Mouse (Mus musculus): ENCODE measurements around the gene Dedd2.

DNA sequence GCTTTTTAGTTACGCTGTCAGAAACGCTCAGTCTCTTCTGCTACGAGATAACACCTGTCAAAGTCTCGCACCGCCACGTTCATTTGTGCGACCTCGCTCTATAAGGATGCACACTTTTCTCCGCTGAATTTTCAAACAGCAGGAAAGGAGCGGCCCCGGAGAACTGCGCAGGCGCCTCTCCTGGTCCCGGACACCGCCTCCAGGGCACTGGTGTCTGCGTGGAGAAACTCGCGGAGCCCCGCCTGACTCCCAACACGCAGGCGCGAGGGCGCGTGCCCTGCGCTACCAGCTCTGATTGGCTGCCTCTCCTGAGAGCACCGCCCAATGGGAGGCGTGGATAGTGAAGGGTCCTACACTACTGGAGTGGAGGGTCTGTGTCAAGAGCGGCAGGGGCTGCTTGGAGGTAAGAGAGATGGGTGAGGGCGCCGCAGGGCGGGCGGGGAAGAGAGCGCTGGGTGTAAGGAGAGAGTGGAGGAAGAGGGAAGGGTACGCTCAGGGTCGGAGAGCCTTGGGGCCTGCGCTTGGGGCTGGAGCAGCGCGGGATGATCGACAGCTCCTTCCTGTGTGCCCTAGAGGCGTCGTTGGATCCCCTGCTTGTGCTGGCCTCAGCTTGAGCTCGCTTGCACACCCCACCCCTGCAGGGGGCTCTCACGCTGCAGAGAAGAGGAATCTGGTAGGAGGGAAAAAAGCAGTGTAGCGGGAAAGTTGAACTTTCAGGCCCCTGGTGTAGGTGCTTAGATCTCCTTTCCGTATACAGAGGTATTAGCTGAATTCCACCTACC is 878 bp upstream of the Dedd2 start, which contains the start of gene Zfp526:
- TF ChIP-seq POLR2A (IDR thresholded peaks at IDR 0.05; ENCODE audit: insufficient read length, low read depth), result peak; percentile 57
- peak; percentile 67 for TF ChIP-seq USF1 (IDR thresholded peaks at IDR 0.05; ENCODE audit: low read depth)
- no peak for TF ChIP-seq MAX (IDR thresholded peaks at IDR 0.05; ENCODE audit: low read depth)
- peak; percentile 79 for TF ChIP-seq POLR2AphosphoS2 (IDR thresholded peaks at IDR 0.05; ENCODE audit: insufficient read length, low read depth)
- no peak for TF ChIP-seq TCF3 (IDR thresholded peaks at IDR 0.05; ENCODE audit: insufficient read length, low read depth)
- no peak for TF ChIP-seq CEBPB (IDR thresholded peaks at IDR 0.05; ENCODE audit: insufficient read depth, poor library complexity, severe bottlenecking)
- TF ChIP-seq E2F4 (IDR thresholded peaks at IDR 0.05; ENCODE audit: insufficient read depth), result peak; percentile 64
- TF ChIP-seq MYOD1 (IDR thresholded peaks at IDR 0.05; ENCODE audit: control insufficient read depth in 1 of 3, insufficient read length in 2 of 3, low read depth in 2 of 3), result no peak
- no peak for TF ChIP-seq REST (IDR thresholded peaks at IDR 0.05; ENCODE audit: insufficient read depth, insufficient read length)
- TF ChIP-seq TCF12 (IDR thresholded peaks at IDR 0.05; ENCODE audit: insufficient read depth, poor library complexity, severe bottlenecking), result no peak
- TF ChIP-seq MYOG (IDR thresholded peaks at IDR 0.05; ENCODE audit: control insufficient read depth in 1 of 3, insufficient read depth in 1 of 3, insufficient read length in 2 of 3, low read depth in 2 of 3), result peak in 1 of 3 experiments; percentile 19
- no peak for TF ChIP-seq SRF (IDR thresholded peaks at IDR 0.05; ENCODE audit: control insufficient read depth, insufficient read length, low read depth)

All from myocyte (in vitro differentiated cells).